Mouse (Mus musculus) intestine, embryonic 16.5 days (tissue): ENCODE results near the gene Gbp8. TPM values are rescaled to one million over a fixed set of nuclear protein-coding genes. Genes with fewer than 3 reads are reported as not detected.
"Not testable (repeated sequence)": the region's sequence is repeated elsewhere in the genome, so short reads cannot be mapped to it uniquely, and the experiment has no call there.

Experiments
- ATAC-seq: fragments of 200-750 bp; cut with Nextera tagmentation; 2 replicates; pipeline ENCODE4 v1.8.0; 2017; ENCODE audit warnings: moderate TSS enrichment, moderate library complexity
- H3K27ac ChIP-seq: fragments of 300-500 bp; sonication (generic); 2 replicates; pipeline ENCODE4 v1.5.1; 2014; ENCODE audit warnings: mild to moderate bottlenecking, low read length
- H3K27me3 ChIP-seq: fragments of 300-500 bp; sonication (generic); replicated peaks from 2 replicates; pipeline ENCODE4 v1.6.1; 2014; ENCODE audit warnings: low read length, control low read depth, mixed read lengths; ENCODE audit not compliant: control insufficient read depth, insufficient read depth
- H3K36me3 ChIP-seq: fragments of 300-500 bp; sonication (generic); 2 replicates; pipeline ENCODE4 v1.6.1; 2014; ENCODE audit warnings: low read length, control low read depth; ENCODE audit not compliant: control insufficient read depth, insufficient read depth
- H3K4me1 ChIP-seq: fragments of 300-500 bp; sonication (generic); 2 replicates; pipeline ENCODE4 v1.6.1; 2014; ENCODE audit warnings: low read length, control low read depth, mixed read lengths; ENCODE audit not compliant: control insufficient read depth, insufficient read depth
- H3K4me2 ChIP-seq: fragments of 300-500 bp; sonication (generic); 2 replicates; pipeline ENCODE4 v1.6.1; 2014; ENCODE audit warnings: low read depth, low read length, control low read depth
- H3K4me3 ChIP-seq: fragments of 300-500 bp; sonication (generic); 2 replicates; pipeline ENCODE4 v1.5.1; 2014; ENCODE audit warnings: mild to moderate bottlenecking, low read length
- H3K9ac ChIP-seq: fragments of 300-500 bp; sonication (generic); 2 replicates; pipeline ENCODE4 v1.6.1; 2014; ENCODE audit warnings: low read depth, low read length
- H3K9me3 ChIP-seq: fragments of 300-500 bp; sonication (generic); 2 replicates; pipeline ENCODE4 v1.6.1; 2016; ENCODE audit warnings: low read length, control low read depth; ENCODE audit not compliant: control insufficient read depth
- WGBS: fragments of 180-500 bp; shearing (Covaris S2); extraction: QIAGEN DNeasy Blood & Tissue Kit; methylation state at CpG from one replicate; pipeline ENCODE4 v1.1.7; 2014; 5-methylcytosine and 5-hydroxymethylcytosine counted together
- polyA plus RNA-seq: library from polyadenylated mRNA; unstranded; fragments of >200 nt; fragmentation: Nextera tagmentation; extraction: Ambion mirVana; gene quantifications from 2 replicates; pipeline ENCODE4 v1.2.1, GENCODE M21; 2015

The Gbp8 gene
- polyA plus RNA-seq, 1 experiment from 2014 or later = 2.3 TPM

GRCm38 (mm10) chr5:105136706-105137304 lies 2.5 kb downstream of the Gbp8 start:
- WGBS = 92% methylated on average over 3 of the region's 3 CpGs
- not testable (repeated sequence) for H3K9ac ChIP-seq

GRCm38 (mm10) chr5:105121731-105122130 lies 17.6 kb downstream of the Gbp8 start:
- 77% methylated on average over 6 of the region's 6 CpGs for WGBS
- ATAC-seq, H3K4me1 ChIP-seq, H3K36me3 ChIP-seq, H3K9ac ChIP-seq, H3K4me2 ChIP-seq, H3K27ac ChIP-seq, H3K9me3 ChIP-seq, H3K27me3 ChIP-seq, H3K4me3 ChIP-seq: not testable (repeated sequence)

More at GRCm38 (mm10) chr5:105136706-105137304, 2.5 kb downstream of the Gbp8 start:
- H3K4me3 ChIP-seq, ATAC-seq, H3K36me3 ChIP-seq, H3K27ac ChIP-seq, H3K27me3 ChIP-seq, H3K9me3 ChIP-seq, H3K4me1 ChIP-seq, H3K4me2 ChIP-seq: not testable (repeated sequence)

- H3K27ac ChIP-seq = no peak overlapping the region
- H3K9ac ChIP-seq = no peak overlapping the region
- H3K27me3 ChIP-seq = no peaks in the 10 kb centered on the region
- 72% methylated on average over 2 of the region's 2 CpGs for WGBS
- no peaks in the 10 kb centered on the region for H3K9me3 ChIP-seq
- H3K36me3 ChIP-seq = no peaks in the 10 kb centered on the region
- no peaks in the 10 kb centered on the region for H3K4me1 ChIP-seq
- H3K4me2 ChIP-seq = no peak overlapping the region
- H3K4me3 ChIP-seq = no peak overlapping the region
- ATAC-seq = no peak
Measured at GRCm38 (mm10) chr5:105115740-105116139, 23.6 kb downstream of the Gbp8 start.

GRCm38 (mm10) chr5:105114696-105115095 lies 24.6 kb downstream of the Gbp8 start:
- Histone ChIP-seq H3K4me3 (no peak overlapping the region), H3K9ac (no peak overlapping the region), H3K36me3 (no peaks in the 10 kb centered on the region), H3K4me1 (no peaks in the 10 kb centered on the region), H3K27ac (no peak overlapping the region), H3K9me3 (no peaks in the 10 kb centered on the region), H3K27me3 (no peaks in the 10 kb centered on the region), H3K4me2 (no peak overlapping the region)
- ATAC-seq = no peak
- WGBS = 78% methylated on average over 2 of the region's 2 CpGs

GRCm38 (mm10) chr5:105113656-105114055 lies 25.7 kb downstream of the Gbp8 start:
- no peaks in the 10 kb centered on the region for H3K27me3 ChIP-seq
- H3K4me1 ChIP-seq = no peaks in the 10 kb centered on the region
- WGBS = 89% methylated on average over 5 of the region's 5 CpGs
- H3K4me2 ChIP-seq = no peak overlapping the region
- H3K36me3 ChIP-seq = no peaks in the 10 kb centered on the region
- H3K4me3 ChIP-seq = no peak overlapping the region
- no peak overlapping the region for H3K9ac ChIP-seq
- no peak for ATAC-seq
- H3K27ac ChIP-seq = no peak overlapping the region
- no peaks in the 10 kb centered on the region for H3K9me3 ChIP-seq

GRCm38 (mm10) chr5:105110271-105110852 lies 29.0 kb downstream of the Gbp8 start:
- Histone ChIP-seq H3K27ac (peak overlapping the region; percentile 33; the same call in 1 of the 2 replicates), H3K4me2 (0 out of 2 replicates have a peak overlapping the region, but pooled peaks have one; percentile 6)
- H3K4me3 ChIP-seq, H3K9ac ChIP-seq, H3K36me3 ChIP-seq, H3K4me1 ChIP-seq, H3K27me3 ChIP-seq, H3K9me3 ChIP-seq: not testable (repeated sequence)
- WGBS = 10% methylated on average over 4 of the region's 4 CpGs
- ATAC-seq = peak; percentile 72

- ATAC-seq, H3K27ac ChIP-seq, H3K9me3 ChIP-seq, H3K36me3 ChIP-seq, H3K4me3 ChIP-seq, H3K9ac ChIP-seq, H3K27me3 ChIP-seq, H3K4me2 ChIP-seq, H3K4me1 ChIP-seq: not testable (repeated sequence)
- 33% methylated on average over 1 of the region's 1 CpGs for WGBS
Measured at GRCm38 (mm10) chr5:105109775-105110174, 29.6 kb downstream of the Gbp8 start.

DNA sequence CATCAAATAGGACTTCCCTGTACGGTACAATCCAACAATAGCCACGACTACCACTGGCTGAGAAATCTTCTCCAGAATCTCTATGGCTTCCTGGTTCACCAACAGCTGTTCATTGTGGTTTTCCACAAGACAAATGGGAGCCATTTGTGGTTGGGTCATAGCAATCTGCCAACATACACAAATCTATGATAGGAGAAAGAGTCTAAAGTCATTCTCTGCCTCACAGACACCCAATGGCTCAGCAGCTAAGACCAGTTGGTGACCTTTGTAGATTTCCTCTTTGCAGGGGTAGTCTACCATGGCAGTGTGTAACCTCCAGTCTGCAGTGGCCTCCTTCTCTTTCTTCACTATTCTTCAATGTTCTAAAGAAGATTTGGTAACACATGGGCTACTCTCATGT lies 33.7 kb downstream of the Gbp8 start:
- H3K27me3 ChIP-seq, H3K4me3 ChIP-seq, H3K4me1 ChIP-seq, H3K4me2 ChIP-seq, ATAC-seq, H3K27ac ChIP-seq, H3K9ac ChIP-seq, H3K9me3 ChIP-seq, H3K36me3 ChIP-seq: not testable (repeated sequence)
- WGBS = 79% methylated on average over 2 of the region's 2 CpGs

DNA sequence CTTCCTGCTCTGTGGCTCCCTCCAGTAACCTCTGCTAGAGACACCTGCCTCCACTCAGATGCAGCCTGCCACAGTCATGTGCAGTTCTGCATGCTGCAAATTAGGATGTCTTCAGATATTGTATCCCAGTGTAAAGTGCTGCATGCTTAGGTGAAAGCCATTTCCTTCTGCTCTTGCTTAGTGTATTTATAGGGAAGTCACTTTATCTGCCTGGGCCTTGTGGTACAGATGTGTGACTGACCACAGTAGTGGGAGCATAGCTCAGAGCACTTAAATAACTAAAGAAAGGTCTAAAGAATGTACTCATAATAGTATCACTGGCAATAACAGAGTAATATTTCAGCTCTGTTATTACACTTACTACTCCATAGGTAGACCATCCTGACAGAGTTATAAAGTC lies 57.4 kb downstream of the Gbp8 start:
- Histone ChIP-seq H3K27me3 (no peaks in the 10 kb centered on the region), H3K4me2 (no peak overlapping the region), H3K9ac (no peak overlapping the region), H3K4me1 (no peaks in the 10 kb centered on the region), H3K9me3 (no peaks in the 10 kb centered on the region), H3K4me3 (no peak overlapping the region), H3K36me3 (no peaks in the 10 kb centered on the region), H3K27ac (no peak overlapping the region)
- ATAC-seq = no peak

DNA sequence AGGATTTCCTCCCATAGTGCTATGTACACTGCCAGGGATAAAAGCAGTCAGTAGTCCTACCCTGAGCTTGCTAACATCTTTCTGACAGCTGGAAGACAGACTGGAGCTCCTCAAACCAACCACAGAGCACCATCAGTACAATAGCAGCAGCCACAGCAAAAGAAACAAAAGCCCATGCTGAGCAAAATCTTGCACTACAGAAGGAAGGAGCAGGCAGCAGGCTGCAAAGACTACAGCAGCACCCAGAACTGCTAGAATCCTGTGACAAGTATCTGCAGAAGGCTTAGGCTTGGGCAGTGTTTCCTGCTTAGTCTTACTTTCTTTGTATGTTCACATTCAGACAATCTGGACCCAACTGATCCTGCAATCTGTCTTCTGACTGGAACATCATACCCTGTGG lies 71.0 kb downstream of the Gbp8 start:
- not testable (repeated sequence) for H3K36me3 ChIP-seq, H3K4me2 ChIP-seq, H3K27me3 ChIP-seq, H3K27ac ChIP-seq, H3K4me1 ChIP-seq, H3K9me3 ChIP-seq, H3K4me3 ChIP-seq, ATAC-seq, H3K9ac ChIP-seq
